Mouse (Mus musculus): Measurements from ENCODE around the gene Gpr158. TPM values are rescaled to one million over a fixed set of nuclear protein-coding genes. Genes with fewer than 3 reads are reported as not detected.
"Not testable (repeated sequence)": the region's sequence is repeated elsewhere in the genome, so short reads cannot be mapped to it uniquely, and the experiment has no call there.

Gene Gpr158
- polyA plus RNA-seq, 1 experiment from 2014 or later, result 1.3 TPM

GRCm38 (mm10) chr2:21430288-21430687 lies 62.9 kb downstream of the Gpr158 start:
- Histone ChIP-seq H3K27me3 (no peaks in the 10 kb centered on the region), H3K9me3 (no peaks in the 10 kb centered on the region), H3K36me3 (no peaks in the 10 kb centered on the region), H3K4me1 (no peaks in the 10 kb centered on the region), H3K9ac (replicated peaks) (no peak overlapping the region), H3K4me2 (replicated peaks) (no peak overlapping the region), H3K27ac (replicated peaks) (no peak overlapping the region), H3K4me3 (no peak overlapping the region)
- WGBS, result 90% methylated on average over 2 of the region's 2 CpGs
- ATAC-seq (ENCODE audit: low FRiP score, low read depth), result no peak

GRCm38 (mm10) chr2:21431182-21431581 lies 63.8 kb downstream of the Gpr158 start:
- H3K9me3 ChIP-seq, result no peaks in the 10 kb centered on the region
- no peaks in the 10 kb centered on the region for H3K27me3 ChIP-seq
- no peak overlapping the region for H3K27ac ChIP-seq (replicated peaks)
- ATAC-seq (ENCODE audit: low FRiP score, low read depth), result no peak
- H3K4me1 ChIP-seq, result no peaks in the 10 kb centered on the region
- WGBS, result 81% methylated on average over 6 of the region's 6 CpGs
- no peaks in the 10 kb centered on the region for H3K36me3 ChIP-seq
- H3K9ac ChIP-seq (replicated peaks), result no peak overlapping the region
- no peak overlapping the region for H3K4me3 ChIP-seq
- no peak overlapping the region for H3K4me2 ChIP-seq (replicated peaks)

GRCm38 (mm10) chr2:21439626-21440025 lies 72.3 kb downstream of the Gpr158 start:
- 88% methylated on average over 3 of the region's 3 CpGs for WGBS
- ATAC-seq (ENCODE audit: low FRiP score, low read depth), result no peak

GRCm38 (mm10) chr2:21460606-21461005 lies 93.3 kb downstream of the Gpr158 start:
- WGBS, result 92% methylated on average over 4 of the region's 4 CpGs
- not testable (repeated sequence) for H3K4me3 ChIP-seq; H3K27me3 ChIP-seq; H3K27ac ChIP-seq (replicated peaks); ATAC-seq (ENCODE audit: low FRiP score, low read depth); H3K4me2 ChIP-seq (replicated peaks); H3K9me3 ChIP-seq; H3K36me3 ChIP-seq; H3K9ac ChIP-seq (replicated peaks); H3K4me1 ChIP-seq

More at GRCm38 (mm10) chr2:21439626-21440025, 72.3 kb downstream of the Gpr158 start:
- H3K36me3 ChIP-seq, result no peaks in the 10 kb centered on the region
- no peak overlapping the region for H3K4me3 ChIP-seq
- no peaks in the 10 kb centered on the region for H3K4me1 ChIP-seq
- no peak overlapping the region for H3K4me2 ChIP-seq (replicated peaks)
- H3K27ac ChIP-seq (replicated peaks), result no peak overlapping the region
- no peaks in the 10 kb centered on the region for H3K9me3 ChIP-seq
- H3K27me3 ChIP-seq, result no peaks in the 10 kb centered on the region
- H3K9ac ChIP-seq (replicated peaks), result no peak overlapping the region

- no peaks in the 10 kb centered on the region for H3K9me3 ChIP-seq
- no peak overlapping the region for H3K4me2 ChIP-seq (replicated peaks)
- no peaks in the 10 kb centered on the region for H3K36me3 ChIP-seq
- no peaks in the 10 kb centered on the region for H3K4me1 ChIP-seq
- no peak for ATAC-seq (ENCODE audit: low FRiP score, low read depth)
- whole genome bisulfite sequencing, result 91% methylated on average over 2 of the region's 2 CpGs
- H3K4me3 ChIP-seq, result no peak overlapping the region
- H3K27me3 ChIP-seq, result no peaks in the 10 kb centered on the region
- H3K9ac ChIP-seq (replicated peaks), result no peak overlapping the region
- no peak overlapping the region for H3K27ac ChIP-seq (replicated peaks)
Observed at GRCm38 (mm10) chr2:21474957-21475356, 107.6 kb downstream of the Gpr158 start.

- ATAC-seq (ENCODE audit: low FRiP score, low read depth), result no peak
- WGBS, result 75% methylated on average over 3 of the region's 3 CpGs
- H3K27ac ChIP-seq (replicated peaks), result no peak overlapping the region
Observed at GRCm38 (mm10) chr2:21496881-21497280, 129.5 kb downstream of the Gpr158 start.

GRCm38 (mm10) chr2:21497965-21498364 lies 130.6 kb downstream of the Gpr158 start:
- H3K9ac ChIP-seq (replicated peaks), result no peak overlapping the region
- WGBS, result 82% methylated on average over 1 of the region's 1 CpGs
- no peaks in the 10 kb centered on the region for H3K9me3 ChIP-seq
- ATAC-seq (ENCODE audit: low FRiP score, low read depth), result 0 out of 2 replicates have a peak, but pooled peaks have one; percentile 30
- no peaks in the 10 kb centered on the region for H3K27me3 ChIP-seq
- H3K36me3 ChIP-seq, result no peaks in the 10 kb centered on the region
- H3K4me3 ChIP-seq, result no peak overlapping the region
- no peaks in the 10 kb centered on the region for H3K4me1 ChIP-seq
- H3K27ac ChIP-seq (replicated peaks), result no peak overlapping the region
- no peak overlapping the region for H3K4me2 ChIP-seq (replicated peaks)

More at GRCm38 (mm10) chr2:21496881-21497280, 129.5 kb downstream of the Gpr158 start:
- Histone ChIP-seq H3K9ac (replicated peaks) (no peak overlapping the region), H3K4me2 (replicated peaks) (no peak overlapping the region), H3K4me3 (no peak overlapping the region), H3K9me3 (no peaks in the 10 kb centered on the region), H3K4me1 (no peaks in the 10 kb centered on the region), H3K27me3 (no peaks in the 10 kb centered on the region), H3K36me3 (no peaks in the 10 kb centered on the region)

- H3K4me3 ChIP-seq, result no peak overlapping the region
- no peaks in the 10 kb centered on the region for H3K9me3 ChIP-seq
- no peaks in the 10 kb centered on the region for H3K27me3 ChIP-seq
- no peak overlapping the region for H3K4me2 ChIP-seq (replicated peaks)
- 68% methylated on average over 2 of the region's 2 CpGs for WGBS
- no peak overlapping the region for H3K9ac ChIP-seq (replicated peaks)
- no peaks in the 10 kb centered on the region for H3K4me1 ChIP-seq
- ATAC-seq (ENCODE audit: low FRiP score, low read depth), result no peak
- H3K36me3 ChIP-seq, result no peaks in the 10 kb centered on the region
- H3K27ac ChIP-seq (replicated peaks), result no peak overlapping the region
Observed at GRCm38 (mm10) chr2:21499399-21499798, 132.1 kb downstream of the Gpr158 start.

GRCm38 (mm10) chr2:21507449-21507848 lies 140.1 kb downstream of the Gpr158 start:
- Histone ChIP-seq H3K36me3 (no peaks in the 10 kb centered on the region), H3K4me1 (no peaks in the 10 kb centered on the region), H3K27me3 (no peaks in the 10 kb centered on the region), H3K4me3 (no peak overlapping the region), H3K4me2 (replicated peaks) (no peak overlapping the region), H3K9ac (replicated peaks) (no peak overlapping the region), H3K9me3 (no peaks in the 10 kb centered on the region), H3K27ac (replicated peaks) (no peak overlapping the region)
- no peak for ATAC-seq (ENCODE audit: low FRiP score, low read depth)
- WGBS, result 57% methylated on average over 1 of the region's 1 CpGs

GRCm38 (mm10) chr2:21530750-21531149 lies 163.4 kb downstream of the Gpr158 start:
- Histone ChIP-seq H3K4me1 (no peaks in the 10 kb centered on the region), H3K9me3 (no peaks in the 10 kb centered on the region)
- no peak for ATAC-seq (ENCODE audit: low FRiP score, low read depth)

GRCm38 (mm10) chr2:21619180-21619579 lies 251.8 kb downstream of the Gpr158 start:
- ATAC-seq (ENCODE audit: low FRiP score, low read depth), result no peak
- no peak overlapping the region for H3K27ac ChIP-seq (replicated peaks)
- H3K27me3 ChIP-seq, result no peaks in the 10 kb centered on the region
- H3K4me1 ChIP-seq, result no peaks in the 10 kb centered on the region
- 79% methylated on average over 6 of the region's 6 CpGs for WGBS
- no peaks in the 10 kb centered on the region for H3K36me3 ChIP-seq
- no peak overlapping the region for H3K4me2 ChIP-seq (replicated peaks)
- no peak overlapping the region for H3K9ac ChIP-seq (replicated peaks)
- no peak overlapping the region for H3K4me3 ChIP-seq
- H3K9me3 ChIP-seq, result no peaks in the 10 kb centered on the region

More at GRCm38 (mm10) chr2:21530750-21531149, 163.4 kb downstream of the Gpr158 start:
- H3K36me3 ChIP-seq, result no peaks in the 10 kb centered on the region
- no peak overlapping the region for H3K27ac ChIP-seq (replicated peaks)
- no peak overlapping the region for H3K4me2 ChIP-seq (replicated peaks)
- H3K9ac ChIP-seq (replicated peaks), result no peak overlapping the region
- H3K4me3 ChIP-seq, result no peak overlapping the region
- H3K27me3 ChIP-seq, result no peaks in the 10 kb centered on the region

GRCm38 (mm10) chr2:21632136-21632535 lies 264.8 kb downstream of the Gpr158 start:
- Histone ChIP-seq H3K36me3 (no peaks in the 10 kb centered on the region), H3K9me3 (no peaks in the 10 kb centered on the region), H3K9ac (replicated peaks) (no peak overlapping the region), H3K27me3 (no peaks in the 10 kb centered on the region), H3K4me3 (no peak overlapping the region), H3K4me2 (replicated peaks) (no peak overlapping the region), H3K4me1 (no peaks in the 10 kb centered on the region), H3K27ac (replicated peaks) (no peak overlapping the region)
- 84% methylated on average over 1 of the region's 1 CpGs for WGBS
- no peak for ATAC-seq (ENCODE audit: low FRiP score, low read depth)

GRCm38 (mm10) chr2:21665721-21666120 lies 298.4 kb downstream of the Gpr158 start:
- Histone ChIP-seq H3K9ac (replicated peaks) (no peak overlapping the region), H3K4me3 (no peak overlapping the region), H3K27ac (replicated peaks) (no peak overlapping the region), H3K4me1 (no peaks in the 10 kb centered on the region), H3K4me2 (replicated peaks) (no peak overlapping the region), H3K36me3 (no peaks in the 10 kb centered on the region), H3K9me3 (no peaks in the 10 kb centered on the region), H3K27me3 (no peaks in the 10 kb centered on the region)
- 79% methylated on average over 4 of the region's 4 CpGs for WGBS
- ATAC-seq (ENCODE audit: low FRiP score, low read depth), result no peak
